Mouse (Mus musculus): ENCODE measurements around the gene Hist2h2be.
"Not testable (repeated sequence)": the region's sequence is repeated elsewhere in the genome, so short reads cannot be mapped to it uniquely, and the experiment has no call there.

Gene Hist2h2be

GRCm38 (mm10) chr3:96220765-96221639 is at the start of gene Hist2h2be, which contains the start of gene Hist2h2ac:
Gene Hist2h2be (plus strand): TSS chr3:96221119.
Gene Hist2h2ac (minus strand): TSS chr3:96220880.
- DNase-seq (ENCODE audit: low spot score in 2 of 2), result peak; percentile 80

GRCm38 (mm10) chr3:96171583-96172196 is 49.2 kb upstream of the Hist2h2be start:
- no peak for DNase-seq (ENCODE audit: low spot score in 2 of 2)

- DNase-seq (ENCODE audit: low spot score in 2 of 2), result peak; percentile 82 to 83
Measured at GRCm38 (mm10) chr3:96172197-96173178, 48.4 kb upstream of the Hist2h2be start, which contains the start of gene Sf3b4. Gene Sf3b4 (plus strand): TSS chr3:96172332.

GRCm38 (mm10) chr3:96173185-96173584 is 47.7 kb upstream of the Hist2h2be start:
- DNase-seq (ENCODE audit: low spot score in 2 of 2), result no peak

- not testable (repeated sequence) for DNase-seq (ENCODE audit: low spot score in 2 of 2)
Measured at GRCm38 (mm10) chr3:96174042-96174441, 46.9 kb upstream of the Hist2h2be start.

- DNase-seq (ENCODE audit: low spot score in 2 of 2), result no peak
Measured at GRCm38 (mm10) chr3:96175251-96175650, 45.7 kb upstream of the Hist2h2be start.

- no peak for DNase-seq (ENCODE audit: low spot score in 2 of 2)
Measured at GRCm38 (mm10) chr3:96178427-96178826, 42.5 kb upstream of the Hist2h2be start.

GRCm38 (mm10) chr3:96178902-96179301 is 42.0 kb upstream of the Hist2h2be start:
- no peak for DNase-seq (ENCODE audit: low spot score in 2 of 2)

- DNase-seq (ENCODE audit: low spot score in 2 of 2), result no peak
Measured at GRCm38 (mm10) chr3:96179531-96179930, 41.4 kb upstream of the Hist2h2be start.

GRCm38 (mm10) chr3:96180727-96181477 is 40.0 kb upstream of the Hist2h2be start, which contains the start of gene Sv2a:
Gene Sv2a (plus strand): TSS chr3:96181151.
- DNase-seq (ENCODE audit: low spot score in 2 of 2), result peak; percentile 69 to 75

GRCm38 (mm10) chr3:96181510-96182381 is 39.2 kb upstream of the Hist2h2be start:
- peak in 1 of 2 experiments; percentile 63 for DNase-seq (ENCODE audit: low spot score in 2 of 2)

- no peak for DNase-seq (ENCODE audit: low spot score in 2 of 2)
Measured at GRCm38 (mm10) chr3:96182382-96182776, 38.5 kb upstream of the Hist2h2be start.

- DNase-seq (ENCODE audit: low spot score in 2 of 2), result no peak
Measured at GRCm38 (mm10) chr3:96192977-96193376, 27.9 kb upstream of the Hist2h2be start.

- no peak for DNase-seq (ENCODE audit: low spot score in 2 of 2)
Measured at GRCm38 (mm10) chr3:96194966-96195365, 26.0 kb upstream of the Hist2h2be start.

GRCm38 (mm10) chr3:96195616-96196313 is 25.2 kb upstream of the Hist2h2be start:
- no peak for DNase-seq (ENCODE audit: low spot score in 2 of 2)

GRCm38 (mm10) chr3:96196437-96197128 is 24.3 kb upstream of the Hist2h2be start:
- DNase-seq (ENCODE audit: low spot score in 2 of 2), result no peak

GRCm38 (mm10) chr3:96197129-96197749 is 23.7 kb upstream of the Hist2h2be start:
- peak; percentile 85 to 89 for DNase-seq (ENCODE audit: low spot score in 2 of 2)

GRCm38 (mm10) chr3:96198181-96198580 is 22.7 kb upstream of the Hist2h2be start:
- DNase-seq (ENCODE audit: low spot score in 2 of 2), result no peak
